Mouse (Mus musculus): ENCODE data around the gene Unc119. TPM values are rescaled to one million over a fixed set of nuclear protein-coding genes. Genes with fewer than 3 reads are reported as not detected.
A peak's percentile ranks its signal among the peaks of the same experiment; 100 is the strongest.

The Unc119 gene
- polyA plus RNA-seq, 1 experiment from 2014 or later, result 43.0 TPM

GRCm38 (mm10) chr11:78344890-78345715, 1.8 kb downstream of the Unc119 start:
- Histone ChIP-seq H3K27me3 (ENCODE audit: control insufficient read depth, insufficient read depth, low read length) (no peaks in the 10 kb centered on the region), H3K4me2 (ENCODE audit: low read length) (peak overlapping the region; percentile 94), H3K9me3 (ENCODE audit: control insufficient read depth, low read length) (no peaks in the 10 kb centered on the region), H3K4me3 (ENCODE audit: control insufficient read depth in 1 of 2, insufficient read depth in 1 of 2, low read depth in 1 of 2, low read length in 2 of 2) (peak overlapping the region in 1 of 2 experiments; percentile 90; a peak in 1 of 4 replicates), H3K9ac (ENCODE audit: low read length) (peak overlapping the region; percentile 50; the same call in 1 of the 2 replicates), H3K36me3 (ENCODE audit: control insufficient read depth, insufficient read depth, low read length) (peaks cover 18% of the 10 kb centered on the region), H3K4me1 (ENCODE audit: control insufficient read depth in 2 of 2, insufficient read depth in 2 of 2, low read length in 2 of 2) (peaks cover 23 to 41% of the 10 kb centered on the region in 2 experiments), H3K27ac (replicated peaks in 1 of 2; ENCODE audit: control insufficient read depth in 1 of 2, insufficient read depth in 1 of 2, low read depth in 2 of 2, low read length in 2 of 2) (peak overlapping the region; percentile 47 to 57; a peak in 3 of 4 replicates)
- WGBS, result 36% methylated on average over 8 of the region's 8 CpGs
- ATAC-seq (ENCODE audit: insufficient number of reproducible peaks, insufficient read depth, low FRiP score, low read depth), result 0 out of 2 replicates have a peak, but pooled peaks have one; percentile 4

- no peak for ATAC-seq (ENCODE audit: insufficient number of reproducible peaks, insufficient read depth, low FRiP score, low read depth)
- H3K27me3 ChIP-seq (ENCODE audit: control insufficient read depth, insufficient read depth, low read length), result no peaks in the 10 kb centered on the region
- H3K36me3 ChIP-seq (ENCODE audit: control insufficient read depth, insufficient read depth, low read length), result peaks cover 16% of the 10 kb centered on the region
- 61% methylated on average over 7 of the region's 7 CpGs for WGBS
- peak overlapping the region; percentile 50; the same call in 1 of the 2 replicates for H3K9ac ChIP-seq (ENCODE audit: low read length)
- peaks cover 23 to 43% of the 10 kb centered on the region in 2 experiments for H3K4me1 ChIP-seq (ENCODE audit: control insufficient read depth in 2 of 2, insufficient read depth in 2 of 2, low read length in 2 of 2)
- H3K4me3 ChIP-seq (ENCODE audit: control insufficient read depth in 1 of 2, insufficient read depth in 1 of 2, low read depth in 1 of 2, low read length in 2 of 2), result no peak overlapping the region
- no peaks in the 10 kb centered on the region for H3K9me3 ChIP-seq (ENCODE audit: control insufficient read depth, low read length)
- H3K27ac ChIP-seq (replicated peaks in 1 of 2; ENCODE audit: control insufficient read depth in 1 of 2, insufficient read depth in 1 of 2, low read depth in 2 of 2, low read length in 2 of 2), result peak overlapping the region; percentile 47 to 57; a peak in 2 of 4 replicates
- peak overlapping the region; percentile 94; the same call in 1 of the 2 replicates for H3K4me2 ChIP-seq (ENCODE audit: low read length)
These were observed 2.5 kb downstream of the Unc119 start for GRCm38 (mm10) chr11:78345801-78346200.

- WGBS, result 82% methylated on average over 6 of the region's 6 CpGs
- no peak overlapping the region for H3K4me2 ChIP-seq (ENCODE audit: low read length)
- H3K27me3 ChIP-seq (ENCODE audit: control insufficient read depth, insufficient read depth, low read length), result no peaks in the 10 kb centered on the region
- no peak overlapping the region for H3K9ac ChIP-seq (ENCODE audit: low read length)
- peaks cover 16% of the 10 kb centered on the region for H3K36me3 ChIP-seq (ENCODE audit: control insufficient read depth, insufficient read depth, low read length)
- H3K4me1 ChIP-seq (ENCODE audit: control insufficient read depth in 2 of 2, insufficient read depth in 2 of 2, low read length in 2 of 2), result peaks cover 23 to 43% of the 10 kb centered on the region in 2 experiments
- no peaks in the 10 kb centered on the region for H3K9me3 ChIP-seq (ENCODE audit: control insufficient read depth, low read length)
- H3K27ac ChIP-seq (replicated peaks in 1 of 2; ENCODE audit: control insufficient read depth in 1 of 2, insufficient read depth in 1 of 2, low read depth in 2 of 2, low read length in 2 of 2), result no peak overlapping the region
- H3K4me3 ChIP-seq (ENCODE audit: control insufficient read depth in 1 of 2, insufficient read depth in 1 of 2, low read depth in 1 of 2, low read length in 2 of 2), result no peak overlapping the region
- no peak for ATAC-seq (ENCODE audit: insufficient number of reproducible peaks, insufficient read depth, low FRiP score, low read depth)
These were observed 3.2 kb downstream of the Unc119 start for GRCm38 (mm10) chr11:78346326-78347069.

- Histone ChIP-seq H3K4me1 (ENCODE audit: control insufficient read depth in 2 of 2, insufficient read depth in 2 of 2, low read length in 2 of 2) (peaks cover 23 to 43% of the 10 kb centered on the region in 2 experiments), H3K4me2 (ENCODE audit: low read length) (no peak overlapping the region), H3K27me3 (ENCODE audit: control insufficient read depth, insufficient read depth, low read length) (no peaks in the 10 kb centered on the region), H3K36me3 (ENCODE audit: control insufficient read depth, insufficient read depth, low read length) (peaks cover 16% of the 10 kb centered on the region), H3K27ac (replicated peaks in 1 of 2; ENCODE audit: control insufficient read depth in 1 of 2, insufficient read depth in 1 of 2, low read depth in 2 of 2, low read length in 2 of 2) (no peak overlapping the region), H3K9ac (ENCODE audit: low read length) (no peak overlapping the region), H3K4me3 (ENCODE audit: control insufficient read depth in 1 of 2, insufficient read depth in 1 of 2, low read depth in 1 of 2, low read length in 2 of 2) (no peak overlapping the region), H3K9me3 (ENCODE audit: control insufficient read depth, low read length) (no peaks in the 10 kb centered on the region)
- ATAC-seq (ENCODE audit: insufficient number of reproducible peaks, insufficient read depth, low FRiP score, low read depth), result no peak
- 86% methylated on average over 10 of the region's 10 CpGs for WGBS
These were observed 3.9 kb downstream of the Unc119 start for GRCm38 (mm10) chr11:78347070-78347754.

GRCm38 (mm10) chr11:78347908-78348307, 4.6 kb downstream of the Unc119 start:
- H3K36me3 ChIP-seq (ENCODE audit: control insufficient read depth, insufficient read depth, low read length), result peaks cover 16% of the 10 kb centered on the region
- H3K9me3 ChIP-seq (ENCODE audit: control insufficient read depth, low read length), result no peaks in the 10 kb centered on the region
- H3K4me3 ChIP-seq (ENCODE audit: control insufficient read depth in 1 of 2, insufficient read depth in 1 of 2, low read depth in 1 of 2, low read length in 2 of 2), result no peak overlapping the region
- H3K27ac ChIP-seq (replicated peaks in 1 of 2; ENCODE audit: control insufficient read depth in 1 of 2, insufficient read depth in 1 of 2, low read depth in 2 of 2, low read length in 2 of 2), result no peak overlapping the region
- H3K4me2 ChIP-seq (ENCODE audit: low read length), result no peak overlapping the region
- H3K27me3 ChIP-seq (ENCODE audit: control insufficient read depth, insufficient read depth, low read length), result no peaks in the 10 kb centered on the region
- peaks cover 23 to 43% of the 10 kb centered on the region in 2 experiments for H3K4me1 ChIP-seq (ENCODE audit: control insufficient read depth in 2 of 2, insufficient read depth in 2 of 2, low read length in 2 of 2)
- H3K9ac ChIP-seq (ENCODE audit: low read length), result no peak overlapping the region
- no peak for ATAC-seq (ENCODE audit: insufficient number of reproducible peaks, insufficient read depth, low FRiP score, low read depth)
- WGBS, result 74% methylated on average over 9 of the region's 9 CpGs

GRCm38 (mm10) chr11:78348474-78348873, 5.2 kb downstream of the Unc119 start:
- 71% methylated on average over 7 of the region's 7 CpGs for WGBS
- H3K9me3 ChIP-seq (ENCODE audit: control insufficient read depth, low read length), result no peaks in the 10 kb centered on the region
- no peak overlapping the region for H3K27ac ChIP-seq (replicated peaks in 1 of 2; ENCODE audit: control insufficient read depth in 1 of 2, insufficient read depth in 1 of 2, low read depth in 2 of 2, low read length in 2 of 2)
- H3K4me2 ChIP-seq (ENCODE audit: low read length), result no peak overlapping the region
- H3K36me3 ChIP-seq (ENCODE audit: control insufficient read depth, insufficient read depth, low read length), result peaks cover 16% of the 10 kb centered on the region
- H3K27me3 ChIP-seq (ENCODE audit: control insufficient read depth, insufficient read depth, low read length), result no peaks in the 10 kb centered on the region
- H3K9ac ChIP-seq (ENCODE audit: low read length), result no peak overlapping the region
- H3K4me1 ChIP-seq (ENCODE audit: control insufficient read depth in 2 of 2, insufficient read depth in 2 of 2, low read length in 2 of 2), result peaks cover 23 to 40% of the 10 kb centered on the region in 2 experiments
- ATAC-seq (ENCODE audit: insufficient number of reproducible peaks, insufficient read depth, low FRiP score, low read depth), result no peak
- no peak overlapping the region for H3K4me3 ChIP-seq (ENCODE audit: control insufficient read depth in 1 of 2, insufficient read depth in 1 of 2, low read depth in 1 of 2, low read length in 2 of 2)

Data from heart, embryonic 14.5 days (tissue).